Mouse (Mus musculus): ENCODE data around the gene Spata31. TPM values are rescaled to one million over a fixed set of nuclear protein-coding genes. Genes with fewer than 3 reads are reported as not detected.

The Spata31 gene
- not detected in 2 replicates for polyA plus RNA-seq (2012; rRNA removed)

DNA sequence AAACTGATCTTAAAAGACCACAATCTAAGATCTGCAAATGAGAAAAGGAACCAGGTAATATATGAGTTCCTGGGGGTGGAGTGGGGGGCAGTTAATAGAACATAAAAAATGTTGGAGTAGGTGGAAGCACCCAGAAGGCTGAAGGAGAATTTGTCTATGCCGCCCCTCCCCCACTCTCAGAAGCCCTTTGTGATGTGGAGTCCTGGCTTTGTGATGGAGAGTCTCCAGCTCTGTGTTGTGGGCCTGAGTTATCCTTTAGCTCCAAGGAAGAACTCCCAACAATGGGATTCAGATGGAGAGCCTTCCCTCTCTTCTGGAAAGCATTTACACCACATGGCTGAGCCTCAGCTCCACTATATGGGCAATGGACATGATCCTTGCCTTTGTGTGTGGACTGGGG is at the start of gene Spata31:
Gene Spata31, plus strand, starts transcription at position 216 of the 400 bp plus-strand sequence.
- no peak for DNase-seq (ENCODE audit: low spot score)

DNA sequence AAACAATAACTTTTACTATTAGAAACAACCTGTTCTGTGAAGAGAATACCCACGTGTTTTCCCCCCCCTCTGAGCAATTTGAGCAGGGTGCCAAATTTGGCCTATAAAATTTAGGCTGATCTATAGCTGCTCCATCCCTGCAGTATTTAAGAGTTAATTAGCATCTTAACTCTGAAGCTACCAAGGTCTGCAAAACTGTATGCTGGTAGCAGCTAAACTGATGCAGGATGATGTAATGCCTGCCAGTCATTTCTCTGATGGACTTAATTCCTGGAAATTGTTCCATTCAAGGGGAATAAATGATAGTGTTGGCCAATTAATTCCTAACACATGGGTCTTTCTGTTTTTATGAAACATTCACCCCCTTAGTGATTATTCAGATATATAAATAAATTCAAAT is 14.1 kb upstream of the Spata31 start:
- no peak for DNase-seq (ENCODE audit: low spot score)

DNA sequence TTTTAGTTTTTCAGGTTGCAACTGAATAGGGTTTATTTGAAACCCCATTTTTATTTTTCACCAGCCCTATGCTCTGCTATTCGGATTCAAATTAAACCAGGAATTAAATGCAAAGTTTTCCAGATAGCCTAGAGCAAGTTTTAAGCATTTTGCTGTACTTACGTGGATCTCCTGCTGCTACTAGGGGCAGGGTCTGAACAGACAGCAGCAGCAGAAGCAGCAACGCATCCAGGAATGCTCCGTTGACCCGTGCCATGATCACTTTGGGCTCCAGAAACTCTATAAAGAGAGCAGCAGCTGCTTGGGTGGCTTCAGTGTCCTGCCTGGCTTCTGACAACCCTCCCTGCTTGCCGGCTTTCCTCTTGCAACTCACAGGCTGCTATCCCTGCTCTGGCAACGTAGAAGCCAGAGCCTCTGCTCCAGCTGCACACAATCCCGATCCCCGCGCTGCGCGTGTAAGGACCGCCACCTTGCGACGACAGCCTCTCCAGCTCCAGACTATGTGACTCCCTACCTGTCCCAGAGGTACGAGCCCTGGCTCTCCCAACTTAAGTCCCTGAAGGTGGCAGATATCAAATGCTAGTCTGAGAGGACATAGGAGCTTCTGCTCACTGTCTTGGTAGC is 13.5 kb upstream of the Spata31 start, which contains the start of gene Cntnap3:
Gene Cntnap3, minus strand, starts transcription at position 371 of the 624 bp plus-strand sequence.
- no peak for DNase-seq (ENCODE audit: low spot score)

Other genes with a start within 250 kb of the Spata31 start
- gene Cntnap3, start 13.5 kb upstream of the Spata31 start, polyA plus RNA-seq (2012; rRNA removed) = 0.47 and 0.50 TPM in 2 replicates
- gene Spata31d1c, start 115.7 kb downstream of the Spata31 start, polyA plus RNA-seq (2012; rRNA removed) = not detected in 2 replicates
- gene Prss47, start 135.4 kb downstream of the Spata31 start, polyA plus RNA-seq (2012; rRNA removed) = not detected in 2 replicates
- 24.6 and 26.8 TPM in 2 replicates for gene Mfsd14b, start 195.6 kb downstream of the Spata31 start, polyA plus RNA-seq (2012; rRNA removed)
- not detected in 2 replicates for gene Olfr465-ps1, start 220.7 kb downstream of the Spata31 start, polyA plus RNA-seq (2012; rRNA removed)
- gene Olfr466, start 232.8 kb downstream of the Spata31 start, polyA plus RNA-seq (2012; rRNA removed) = not detected in 2 replicates

Data from urinary bladder, adult 2 months (tissue).